Mouse (Mus musculus): ENCODE results near the gene Orc4. TPM values are rescaled to one million over a fixed set of nuclear protein-coding genes. Genes with fewer than 3 reads are reported as not detected.
"Not testable (repeated sequence)": the region's sequence is repeated elsewhere in the genome, so short reads cannot be mapped to it uniquely, and the experiment has no call there.

The Orc4 gene
- total and polyA plus RNA-seq, 2 experiments from 2014 or later: 69.7 to 91.0 TPM

GRCm38 (mm10) chr2:48868199-48868913 is 81.7 kb downstream of the Orc4 start:
- Histone ChIP-seq H3K4me3 (ENCODE audit: low read length) (no peak overlapping the region), H3K9me3 (ENCODE audit: low read length) (no peaks in the 10 kb centered on the region), H3K36me3 (ENCODE audit: insufficient read depth, low read length) (no peaks in the 10 kb centered on the region), H3K4me2 (ENCODE audit: low read depth, low read length) (no peak overlapping the region), H3K27ac (no peak overlapping the region), H3K4me1 (ENCODE audit: insufficient read depth, low read length) (no peaks in the 10 kb centered on the region), H3K9ac (replicated peaks; ENCODE audit: low read length) (no peak overlapping the region), H3K27me3 (ENCODE audit: insufficient read depth, low read length) (no peaks in the 10 kb centered on the region)
- ATAC-seq (no peak), DNase-seq (ENCODE audit: low spot score) (no peak)
- TF ChIP-seq CTCF (IDR thresholded peaks at IDR 0.05; ENCODE audit: low read depth): no peak
- WGBS: 87% methylated on average over 5 of the region's 5 CpGs

- H3K27me3 ChIP-seq (ENCODE audit: insufficient read depth, low read length); H3K4me2 ChIP-seq (ENCODE audit: low read depth, low read length); H3K9ac ChIP-seq (replicated peaks; ENCODE audit: low read length); H3K9me3 ChIP-seq (ENCODE audit: low read length); H3K4me3 ChIP-seq (ENCODE audit: low read length); H3K27ac ChIP-seq; ATAC-seq; H3K4me1 ChIP-seq (ENCODE audit: insufficient read depth, low read length); DNase-seq (ENCODE audit: low spot score); H3K36me3 ChIP-seq (ENCODE audit: insufficient read depth, low read length): not testable (repeated sequence)
- 95% methylated on average over 6 of the region's 6 CpGs for WGBS
Observed at GRCm38 (mm10) chr2:48865596-48865995, 84.5 kb downstream of the Orc4 start.

Other genes with a start within 250 kb of the Orc4 start
- 50.3 and 54.8 TPM in 2 replicates for gene Acvr2a, start 136.2 kb downstream of the Orc4 start, total RNA-seq (2014; rRNA removed)
- 23.7 and 24.0 TPM in 2 replicates for gene Acvr2a, start 136.2 kb downstream of the Orc4 start, polyA plus RNA-seq (2015; fragmentation: Nextera tagmentation; extraction: Ambion mirVana)
- gene Mbd5, start 769 bp downstream of the Orc4 start, total RNA-seq (2014; rRNA removed): 24.0 and 41.9 TPM in 2 replicates
- 16.3 and 19.3 TPM in 2 replicates for gene Mbd5, start 769 bp downstream of the Orc4 start, polyA plus RNA-seq (2015; fragmentation: Nextera tagmentation; extraction: Ambion mirVana)

Data from hindbrain, postnatal 0 days (tissue).